9 mouse cellular contexts compared by ENCODE assay signal in genomic region chr7:4922931-4923565, GRCm38 (mm10). TPM values are rescaled to one million over a fixed set of nuclear protein-coding genes. Genes with fewer than 3 reads are reported as not detected.
DNase-seq lines count a peak whose midpoint lies in the region; ATAC-seq lines count a peak whose summit lies in the region.
"Had no signal": no experiment of that assay in that cellular context is flagged by ENCODE, and none has a peak within 500 bp of the region (broad histone marks: within the 10 kb centered on the region; RNA-seq: fewer than 3 reads in every experiment).

No protein-coding gene starts in this region.

- peak overlapping the region; percentile 81 for H3K4me2 ChIP-seq in forebrain, embryonic 11.5 days (ENCODE audit: low read depth, low read length, severe bottlenecking)

- H3K36me3 ChIP-seq in forebrain, embryonic 11.5 days (ENCODE audit: control insufficient read depth, insufficient read depth, low read length), result peaks cover 5% of the 10 kb centered on the region; the same call in 1 of the 2 replicates

- peak; percentile 93 for DNase-seq in ES-CJ7 (ENCODE audit: low read depth, low spot score)
- DNase-seq in brain, adult 2 months (ENCODE audit: low read depth, low spot score), result peak; percentile 88
- peak; percentile 93 for DNase-seq in forebrain, embryonic 11.5 days (ENCODE audit: low spot score)
- peak; percentile 47 for DNase-seq in induced T-regulatory cell, adult 2 months (ENCODE audit: low read depth)
- peak; percentile 73 to 75 for DNase-seq in left cerebral cortex, postnatal 36 days (ENCODE audit: low spot score in 2 of 2)
- DNase-seq in neural tube, embryonic 10.5 days (ENCODE audit: extremely low spot score, low spot score), result peak; percentile 81
- DNase-seq in urinary bladder, adult 18-20 months (ENCODE audit: low spot score in 2 of 2), result no peak
- DNase-seq in T-cell, adult 2 months (ENCODE audit: low spot score), result no peak

- peak overlapping the region; percentile 71 for H3K9ac ChIP-seq in forebrain, embryonic 11.5 days (ENCODE audit: low read length)

- H3K27ac ChIP-seq in forebrain, embryonic 11.5 days (ENCODE audit: low read depth, low read length), result peak overlapping the region; percentile 97

- H3K27me3 ChIP-seq in forebrain, embryonic 11.5 days (ENCODE audit: control insufficient read depth, insufficient read depth, low read length), result no peaks in the 10 kb centered on the region

- peaks cover 45% of the 10 kb centered on the region for H3K4me1 ChIP-seq in forebrain, embryonic 11.5 days (replicated peaks; ENCODE audit: control insufficient read depth, insufficient read depth, low read length)

- ATAC-seq in forebrain, embryonic 11.5 days (replicated peaks; ENCODE audit: low FRiP score), result peak; percentile 53

- intact Hi-C loops in left cerebral cortex, postnatal 36 days (cut with DNase I), result loop anchor here (5.0 kb wide), 3 partner anchors 61 to 134 kb away; partner anchors contain the start of gene Shisa7

- WGBS in forebrain, embryonic 11.5 days, result under 1% methylated on average over 14 of the region's 14 CpGs

- H3K9me3 ChIP-seq in forebrain, embryonic 11.5 days (ENCODE audit: control insufficient read depth, low read length), result no peaks in the 10 kb centered on the region

- H3K4me3 ChIP-seq in forebrain, embryonic 11.5 days (ENCODE audit: low read depth, low read length), result peak overlapping the region; percentile 31

RNA-seq across cellular contexts. Expression of gene Nat14, which starts 1.2 kb away (rescaled TPM):
- 10.8 and 12.6 TPM in 2 replicates for polyA plus RNA-seq in forebrain, embryonic 11.5 days (2014; fragmentation: Nextera tagmentation; extraction: Ambion mirVana)
- total RNA-seq in left cerebral cortex, postnatal 36 days (2021), result 100 to 1,000 TPM; 103 to 106 TPM

RNA-seq across cellular contexts. Expression of gene Ssc5d, which starts 2.5 kb away (rescaled TPM):
- 0.79 and 0.91 TPM in 2 replicates for polyA plus RNA-seq in forebrain, embryonic 11.5 days (2014; fragmentation: Nextera tagmentation; extraction: Ambion mirVana)
- total RNA-seq in left cerebral cortex, postnatal 36 days (2021), result 1 to 10 TPM in 1 of 2 experiments, under 1 TPM in 1; 0.84 to 3.6 TPM

RNA-seq across cellular contexts. Expression of gene Zfp628, which starts 8.0 kb away (rescaled TPM):
- polyA plus RNA-seq in forebrain, embryonic 11.5 days (2014; fragmentation: Nextera tagmentation; extraction: Ambion mirVana), result 4.8 and 5.0 TPM in 2 replicates
- 10 to 100 TPM; 14.0 to 17.0 TPM for total RNA-seq in left cerebral cortex, postnatal 36 days (2021)

RNA-seq across cellular contexts. Expression of gene Gm36210, which starts 16.7 kb away (rescaled TPM):
- 0.56 and 0.59 TPM in 2 replicates for polyA plus RNA-seq in forebrain, embryonic 11.5 days (2014; fragmentation: Nextera tagmentation; extraction: Ambion mirVana)
- total RNA-seq in left cerebral cortex, postnatal 36 days (2021), result under 1 TPM in 1 of 2 experiments, not detected in 1; 0.32 TPM
- polyA plus RNA-seq: gonadal fat pad, adult 2 months had no signal

RNA-seq across cellular contexts. Expression of gene Sbk2, which starts 41.2 kb away (rescaled TPM):
- polyA plus RNA-seq in forebrain, embryonic 11.5 days (2014; fragmentation: Nextera tagmentation; extraction: Ambion mirVana), result 0.33 TPM in 1 of 2 replicates, not detected in the other
- under 1 TPM in 1 of 2 experiments, not detected in 1; 0.15 TPM for total RNA-seq in left cerebral cortex, postnatal 36 days (2021)

Comparison
In these comparisons a context has a peak if more than half of its experiments do, and no peak if none do; other contexts are left out.
1. DNase-seq: peak in ES-CJ7 (single experiment), brain, adult 2 months (single experiment), forebrain, embryonic 11.5 days (single experiment), induced T-regulatory cell, adult 2 months (single experiment), left cerebral cortex, postnatal 36 days (2 of 2) and neural tube, embryonic 10.5 days (single experiment); none in urinary bladder, adult 18-20 months (0 of 2) and T-cell, adult 2 months (single experiment).